Mouse (Mus musculus) heart, embryonic 12.5 days (tissue): ENCODE data around the gene Tstd1. TPM values are rescaled to one million over a fixed set of nuclear protein-coding genes. Genes with fewer than 3 reads are reported as not detected.

Source experiments
- ATAC-seq: fragments of 200-750 bp; cut with Nextera tagmentation; 2 replicates; pipeline ENCODE4 v1.8.0; 2017; ENCODE audit warnings: moderate TSS enrichment, moderate library complexity; ENCODE audit not compliant: insufficient number of reproducible peaks, low FRiP score
- H3K27ac ChIP-seq: fragments of 300-500 bp; sonication (generic); 2 replicates; pipeline ENCODE4 v1.5.1; 2016; ENCODE audit warnings: mild to moderate bottlenecking, moderate library complexity; ENCODE audit not compliant: poor library complexity, severe bottlenecking
- H3K27me3 ChIP-seq: fragments of 300-500 bp; sonication (generic); replicated peaks from 2 replicates; pipeline ENCODE4 v1.6.1; 2016; ENCODE audit warnings: mild to moderate bottlenecking, moderate library complexity
- H3K36me3 ChIP-seq: fragments of 300-500 bp; sonication (generic); 2 replicates; pipeline ENCODE4 v1.6.1; 2016; ENCODE audit warnings: mild to moderate bottlenecking, moderate library complexity
- H3K4me1 ChIP-seq: fragments of 300-500 bp; sonication (generic); replicated peaks from 2 replicates; pipeline ENCODE4 v1.6.1; 2016; ENCODE audit warnings: mild to moderate bottlenecking
- H3K4me2 ChIP-seq: fragments of 300-500 bp; sonication (generic); 2 replicates; pipeline ENCODE4 v1.6.1; 2016; ENCODE audit warnings: mild to moderate bottlenecking, moderate library complexity
- H3K4me3 ChIP-seq: fragments of 300-500 bp; sonication (generic); 2 replicates; pipeline ENCODE4 v1.5.1; 2016; ENCODE audit warnings: mild to moderate bottlenecking
- H3K9ac ChIP-seq: fragments of 300-500 bp; sonication (generic); 2 replicates; pipeline ENCODE4 v1.6.1; 2016; ENCODE audit warnings: mild to moderate bottlenecking, moderate library complexity
- H3K9me3 ChIP-seq: fragments of 300-500 bp; sonication (generic); replicated peaks from 2 replicates; pipeline ENCODE4 v1.6.1; 2016; ENCODE audit warnings: mild to moderate bottlenecking, moderate library complexity
- WGBS: fragments of 180-500 bp; shearing (Covaris S2); methylation state at CpG from one replicate; pipeline ENCODE4 v1.1.7; 2016; 5-methylcytosine and 5-hydroxymethylcytosine counted together
- polyA plus RNA-seq: library from polyadenylated mRNA; unstranded; fragments of >200 nt; fragmentation: Nextera tagmentation; extraction: Ambion mirVana; gene quantifications from 2 replicates; pipeline ENCODE4 v1.2.1, GENCODE M21; 2016

Tstd1 gene
- polyA plus RNA-seq, 1 experiment from 2014 or later = 3.6 TPM

GRCm38 (mm10) chr1:171454926-171455325, 36.3 kb downstream of the Tstd1 start:
- H3K4me2 ChIP-seq = no peak overlapping the region
- H3K27ac ChIP-seq = no peak overlapping the region
- WGBS = 78% methylated on average over 6 of the region's 6 CpGs
- peaks cover 14% of the 10 kb centered on the region for H3K4me1 ChIP-seq
- no peak overlapping the region for H3K9ac ChIP-seq
- no peak for ATAC-seq
- H3K36me3 ChIP-seq = no peaks in the 10 kb centered on the region
- H3K9me3 ChIP-seq = no peaks in the 10 kb centered on the region
- H3K27me3 ChIP-seq = no peaks in the 10 kb centered on the region
- H3K4me3 ChIP-seq = no peak overlapping the region

- Histone ChIP-seq H3K9ac (no peak overlapping the region), H3K4me3 (no peak overlapping the region), H3K9me3 (no peaks in the 10 kb centered on the region), H3K27ac (no peak overlapping the region), H3K27me3 (no peaks in the 10 kb centered on the region), H3K4me1 (peaks cover 18% of the 10 kb centered on the region), H3K36me3 (peaks cover 24% of the 10 kb centered on the region), H3K4me2 (no peak overlapping the region)
- no peak for ATAC-seq
- 100% methylated on average over 1 of the region's 1 CpGs for WGBS
Observed at GRCm38 (mm10) chr1:171457568-171457967, 38.9 kb downstream of the Tstd1 start.

GRCm38 (mm10) chr1:171459791-171460190, 41.1 kb downstream of the Tstd1 start:
- H3K36me3 ChIP-seq = peaks cover 40% of the 10 kb centered on the region
- H3K9me3 ChIP-seq = no peaks in the 10 kb centered on the region
- H3K4me2 ChIP-seq = no peak overlapping the region
- ATAC-seq = no peak
- no peaks in the 10 kb centered on the region for H3K27me3 ChIP-seq
- WGBS = 58% methylated on average over 5 of the region's 5 CpGs
- H3K4me1 ChIP-seq = peaks cover 13% of the 10 kb centered on the region
- no peak overlapping the region for H3K4me3 ChIP-seq
- no peak overlapping the region for H3K27ac ChIP-seq
- H3K9ac ChIP-seq = no peak overlapping the region

GRCm38 (mm10) chr1:171460551-171461503, 42.2 kb downstream of the Tstd1 start:
- no peak for ATAC-seq
- peaks cover 44% of the 10 kb centered on the region for H3K36me3 ChIP-seq
- WGBS = 87% methylated on average over 22 of the region's 22 CpGs
- H3K27ac ChIP-seq = no peak overlapping the region
- H3K9me3 ChIP-seq = no peaks in the 10 kb centered on the region
- no peak overlapping the region for H3K4me3 ChIP-seq
- no peak overlapping the region for H3K4me2 ChIP-seq
- H3K4me1 ChIP-seq = peaks cover 13% of the 10 kb centered on the region
- no peaks in the 10 kb centered on the region for H3K27me3 ChIP-seq
- no peak overlapping the region for H3K9ac ChIP-seq

- no peaks in the 10 kb centered on the region for H3K27me3 ChIP-seq
- peaks cover 44% of the 10 kb centered on the region for H3K36me3 ChIP-seq
- H3K4me3 ChIP-seq = no peak overlapping the region
- H3K27ac ChIP-seq = no peak overlapping the region
- no peak for ATAC-seq
- H3K4me2 ChIP-seq = no peak overlapping the region
- no peak overlapping the region for H3K9ac ChIP-seq
- no peaks in the 10 kb centered on the region for H3K9me3 ChIP-seq
- 83% methylated on average over 3 of the region's 3 CpGs for WGBS
- peaks cover 13% of the 10 kb centered on the region for H3K4me1 ChIP-seq
Observed at GRCm38 (mm10) chr1:171463133-171463532, 44.5 kb downstream of the Tstd1 start.

GRCm38 (mm10) chr1:171465749-171466412, 47.2 kb downstream of the Tstd1 start:
- Histone ChIP-seq H3K36me3 (peaks cover 37% of the 10 kb centered on the region), H3K27ac (no peak overlapping the region)
- no peak for ATAC-seq

GRCm38 (mm10) chr1:171466565-171466964, 47.9 kb downstream of the Tstd1 start:
- ATAC-seq = no peak
- 80% methylated on average over 4 of the region's 4 CpGs for WGBS
- no peak overlapping the region for H3K27ac ChIP-seq

More at GRCm38 (mm10) chr1:171465749-171466412, 47.2 kb downstream of the Tstd1 start:
- 86% methylated on average over 5 of the region's 5 CpGs for WGBS
- no peaks in the 10 kb centered on the region for H3K27me3 ChIP-seq
- no peaks in the 10 kb centered on the region for H3K9me3 ChIP-seq
- H3K9ac ChIP-seq = no peak overlapping the region
- H3K4me2 ChIP-seq = no peak overlapping the region
- H3K4me1 ChIP-seq = peaks cover 13% of the 10 kb centered on the region
- no peak overlapping the region for H3K4me3 ChIP-seq

GRCm38 (mm10) chr1:171469678-171470077, 51.0 kb downstream of the Tstd1 start:
- Histone ChIP-seq H3K27me3 (no peaks in the 10 kb centered on the region), H3K36me3 (0 out of 2 replicates have a peak, but pooled peaks cover 3% of the 10 kb centered on the region), H3K4me2 (peak overlapping the region; percentile 47; the same call in 1 of the 2 replicates), H3K9me3 (no peaks in the 10 kb centered on the region), H3K4me1 (peaks cover 15% of the 10 kb centered on the region), H3K9ac (no peak overlapping the region), H3K4me3 (no peak overlapping the region), H3K27ac (no peak overlapping the region; the same call in 1 of the 2 replicates)
- no peak for ATAC-seq
- WGBS = 50% methylated on average over 3 of the region's 3 CpGs

More at GRCm38 (mm10) chr1:171466565-171466964, 47.9 kb downstream of the Tstd1 start:
- Histone ChIP-seq H3K4me2 (no peak overlapping the region), H3K9me3 (no peaks in the 10 kb centered on the region), H3K9ac (no peak overlapping the region), H3K27me3 (no peaks in the 10 kb centered on the region), H3K4me3 (no peak overlapping the region), H3K36me3 (peaks cover 30% of the 10 kb centered on the region), H3K4me1 (peaks cover 15% of the 10 kb centered on the region)

Other genes with a start within 250 kb of the Tstd1 start
- 32.7 and 33.4 TPM in 2 replicates for gene Pcp4l1, start 222.6 kb upstream of the Tstd1 start, polyA plus RNA-seq
- gene Nr1i3, start 204.9 kb upstream of the Tstd1 start, polyA plus RNA-seq = 0.19 and 0.22 TPM in 2 replicates
- gene Tomm40l, start 196.4 kb upstream of the Tstd1 start, polyA plus RNA-seq = 41.8 and 43.3 TPM in 2 replicates
- gene Apoa2, start 193.8 kb upstream of the Tstd1 start, polyA plus RNA-seq = 10.7 and 46.5 TPM in 2 replicates
- 15.3 and 16.4 TPM in 2 replicates for gene Fcer1g, start 184.5 kb upstream of the Tstd1 start, polyA plus RNA-seq
- gene Adamts4, start 168.5 kb upstream of the Tstd1 start, polyA plus RNA-seq = 2.2 and 3.1 TPM in 2 replicates
- gene Ndufs2, start 167.5 kb upstream of the Tstd1 start, polyA plus RNA-seq = 443 and 471 TPM in 2 replicates
- 49.5 and 56.1 TPM in 2 replicates for gene B4galt3, start 148.5 kb upstream of the Tstd1 start, polyA plus RNA-seq
- gene Ppox, start 137.7 kb upstream of the Tstd1 start, polyA plus RNA-seq = 51.7 and 55.4 TPM in 2 replicates
- gene Usp21, start 130.9 kb upstream of the Tstd1 start, polyA plus RNA-seq = 55.1 and 55.7 TPM in 2 replicates
- 84.1 and 86.2 TPM in 2 replicates for gene Ufc1, start 123.8 kb upstream of the Tstd1 start, polyA plus RNA-seq
- 38.6 and 43.3 TPM in 2 replicates for gene Dedd, start 89.7 kb upstream of the Tstd1 start, polyA plus RNA-seq
- 31.9 and 33.9 TPM in 2 replicates for gene Nit1, start 73.2 kb upstream of the Tstd1 start, polyA plus RNA-seq
- gene Pfdn2, start 73.2 kb upstream of the Tstd1 start, polyA plus RNA-seq = 96.8 and 111 TPM in 2 replicates
- 0.46 and 0.74 TPM in 2 replicates for gene Klhdc9, start 58.1 kb upstream of the Tstd1 start, polyA plus RNA-seq
- 0.17 and 0.52 TPM in 2 replicates for gene Nectin4, start 48.8 kb upstream of the Tstd1 start, polyA plus RNA-seq
- 0.30 and 0.68 TPM in 2 replicates for gene Arhgap30, start 29.9 kb upstream of the Tstd1 start, polyA plus RNA-seq
- 62.7 and 65.1 TPM in 2 replicates for gene Usf1, start 7.6 kb upstream of the Tstd1 start, polyA plus RNA-seq
- gene F11r, start 18.7 kb downstream of the Tstd1 start, polyA plus RNA-seq = 70.7 and 71.0 TPM in 2 replicates
- gene Alyref2, start 84.6 kb downstream of the Tstd1 start, polyA plus RNA-seq = 12.4 and 13.3 TPM in 2 replicates
- not detected in 2 replicates for gene Itln1, start 116.4 kb downstream of the Tstd1 start, polyA plus RNA-seq
- gene Cd244a, start 140.3 kb downstream of the Tstd1 start, polyA plus RNA-seq = not detected in 2 replicates
- 0.10 TPM in 1 of 2 replicates, not detected in the other for gene Ly9, start 188.5 kb downstream of the Tstd1 start, polyA plus RNA-seq
- not detected in 2 replicates for gene Slamf7, start 234.2 kb downstream of the Tstd1 start, polyA plus RNA-seq